Mouse (Mus musculus) spleen, embryonic (tissue): ENCODE data around the gene Def8.
"Not testable (repeated sequence)": the region's sequence is repeated elsewhere in the genome, so short reads cannot be mapped to it uniquely, and the experiment has no call there.

Experiments
- CTCF ChIA-PET: fragments of 350-600 bp; sonication (Branson Sonifier 250); formaldehyde crosslinking; loops from one replicate; lab custom pipeline; 2022; lab: Charles Lee

Gene Def8

GRCm38 (mm10) chr8:123432381-123432780 is 9.1 kb downstream of the Def8 start:
- CTCF ChIA-PET = no interaction called here

- CTCF ChIA-PET = not testable (repeated sequence)
Measured at GRCm38 (mm10) chr8:123433241-123433974, 10.1 kb downstream of the Def8 start.

GRCm38 (mm10) chr8:123441788-123442187 is 18.5 kb downstream of the Def8 start:
- CTCF ChIA-PET = interaction anchor here (0.5 kb wide), 1 partner anchor 76 kb away, joined by 4 read pairs; no protein-coding TSS in a partner anchor

- CTCF ChIA-PET = no interaction called here
Measured at GRCm38 (mm10) chr8:123442351-123442750, 19.0 kb downstream of the Def8 start.

- CTCF ChIA-PET = interaction anchor here (0.5 kb wide), 1 partner anchor 64 kb away, joined by 3 read pairs; no protein-coding TSS in a partner anchor
Measured at GRCm38 (mm10) chr8:123442871-123443575, 19.7 kb downstream of the Def8 start.

GRCm38 (mm10) chr8:123443576-123443921 is 20.2 kb downstream of the Def8 start:
- CTCF ChIA-PET = no interaction called here

- CTCF ChIA-PET = no interaction called here
Measured at GRCm38 (mm10) chr8:123444131-123444530, 20.8 kb downstream of the Def8 start.

GRCm38 (mm10) chr8:123445981-123446380 is 22.7 kb downstream of the Def8 start:
- CTCF ChIA-PET = no interaction called here

GRCm38 (mm10) chr8:123446799-123447198 is 23.5 kb downstream of the Def8 start:
- CTCF ChIA-PET = no interaction called here

GRCm38 (mm10) chr8:123450783-123451182 is 27.5 kb downstream of the Def8 start:
- CTCF ChIA-PET = no interaction called here

GRCm38 (mm10) chr8:123451747-123452146 is 28.4 kb downstream of the Def8 start:
- CTCF ChIA-PET = not testable (repeated sequence)

GRCm38 (mm10) chr8:123452149-123452548 is 28.8 kb downstream of the Def8 start:
- CTCF ChIA-PET = no interaction called here

GRCm38 (mm10) chr8:123453291-123453690 is 30.0 kb downstream of the Def8 start:
- CTCF ChIA-PET = no interaction called here

- CTCF ChIA-PET = no interaction called here
Measured at GRCm38 (mm10) chr8:123453951-123454350, 30.6 kb downstream of the Def8 start.

- CTCF ChIA-PET = no interaction called here
Measured at GRCm38 (mm10) chr8:123454559-123454958, 31.2 kb downstream of the Def8 start.

- CTCF ChIA-PET = no interaction called here
Measured at GRCm38 (mm10) chr8:123463651-123464050, 40.3 kb downstream of the Def8 start.

GRCm38 (mm10) chr8:123467476-123467875 is 44.1 kb downstream of the Def8 start:
- CTCF ChIA-PET = no interaction called here

- CTCF ChIA-PET = not testable (repeated sequence)
Measured at GRCm38 (mm10) chr8:123472991-123473390, 49.7 kb downstream of the Def8 start.

- CTCF ChIA-PET = interaction anchor here (0.7 kb wide), 1 partner anchor 1362 kb away, joined by 18 read pairs; no protein-coding TSS in a partner anchor
Measured at GRCm38 (mm10) chr8:123474549-123474948, 51.2 kb downstream of the Def8 start.

- CTCF ChIA-PET = interaction anchor here (0.5 kb wide), 1 partner anchor 154 kb away, joined by 20 read pairs; no protein-coding TSS in a partner anchor
Measured at GRCm38 (mm10) chr8:123476911-123477736, 53.8 kb downstream of the Def8 start.

- CTCF ChIA-PET = interaction anchor here (0.5 kb wide), 1 partner anchor 155 kb away, joined by 20 read pairs; no protein-coding TSS in a partner anchor
Measured at GRCm38 (mm10) chr8:123477737-123478258, 54.5 kb downstream of the Def8 start, which contains the start of gene Afg3l1. TSS of gene Afg3l1 (plus strand) at chr8:123477903.
